Mouse (Mus musculus) spleen, postnatal 36 days (tissue): ENCODE data around the gene Ctsr.
"Not testable (repeated sequence)": the region's sequence is repeated elsewhere in the genome, so short reads cannot be mapped to it uniquely, and the experiment has no call there.

Source experiments
- DNase-seq, 2 experiments: peaks; one replicate each; pipeline ENCODE4 v3.0.0; 2022; ENCODE audit warnings: low spot score in 2 of 2, mixed read lengths in 1 of 2

Gene Ctsr

GRCm38 (mm10) chr13:61164156-61164555 is at the start of gene Ctsr:
Ctsr (minus strand) TSS chr13:61164256.
- no peak for DNase-seq

GRCm38 (mm10) chr13:61203310-61203709 is 39.3 kb upstream of the Ctsr start, which contains the start of gene Cts6:
Cts6 (minus strand) TSS chr13:61203410.
- DNase-seq: no peak

- DNase-seq: not testable (repeated sequence)
Measured at GRCm38 (mm10) chr13:61185151-61185933, 21.3 kb upstream of the Ctsr start.

- no peak for DNase-seq
Measured at GRCm38 (mm10) chr13:61164622-61165021, 566 bp upstream of the Ctsr start.
